ENCODE assay signal across 8 mouse cellular contexts in the genomic region with DNA sequence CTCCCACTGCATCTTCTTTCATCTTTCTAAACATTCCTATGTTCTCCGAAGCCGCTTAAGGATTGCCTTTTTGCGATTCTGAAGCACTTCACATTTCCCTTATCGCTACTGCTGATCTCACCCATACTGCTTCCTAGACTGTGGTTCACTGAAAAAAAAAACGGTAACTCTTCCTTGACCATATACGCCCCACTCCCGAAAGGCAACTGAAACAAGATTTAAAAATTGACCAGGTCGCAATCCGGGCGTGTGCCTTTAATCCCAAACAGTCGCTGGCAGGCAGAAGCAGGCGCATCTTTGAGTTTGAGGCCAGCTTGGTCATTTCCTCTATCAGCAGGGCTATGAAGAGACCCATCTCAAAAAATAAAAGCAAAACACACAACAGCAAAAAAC. TPM values are rescaled to one million over a fixed set of nuclear protein-coding genes. Genes with fewer than 3 reads are reported as not detected.
A peak's percentile ranks its signal among the peaks of the same experiment; 100 is the strongest.
DNase-seq lines count a peak whose midpoint lies in the region; ATAC-seq and TF ChIP-seq lines count a peak whose summit lies in the region.

No protein-coding gene starts in this region.

- no peak for TF ChIP-seq CTCF in cerebellum, adult 2 months (IDR thresholded peaks at IDR 0.05; ENCODE audit: borderline replicate concordance, insufficient read depth, low read depth, low read length)
- no peak for TF ChIP-seq CTCF in bone marrow, adult 2 months (IDR thresholded peaks at IDR 0.05; ENCODE audit: control insufficient read depth, insufficient read depth, low read length)
- TF ChIP-seq CTCF in forebrain, postnatal 0 days (IDR thresholded peaks at IDR 0.05; ENCODE audit: low read depth): no peak

- peaks cover 4% of the 10 kb centered on the region for H3K36me3 ChIP-seq in forebrain, postnatal 0 days (ENCODE audit: insufficient read depth)
- peaks cover 15% of the 10 kb centered on the region for H3K36me3 ChIP-seq in midbrain, embryonic 12.5 days
- peaks cover 12% of the 10 kb centered on the region; the same call in 1 of the 2 replicates for H3K36me3 ChIP-seq in stomach, embryonic 14.5 days (ENCODE audit: control insufficient read depth, insufficient read depth, low read length)

- peak overlapping the region; percentile 99 for H3K9ac ChIP-seq in forebrain, postnatal 0 days
- peak overlapping the region; percentile 67 for H3K9ac ChIP-seq in midbrain, embryonic 12.5 days (replicated peaks)
- H3K9ac ChIP-seq in stomach, embryonic 14.5 days (replicated peaks; ENCODE audit: low read depth, low read length): peak overlapping the region; percentile 31

- H3K27ac ChIP-seq in cerebellum, adult 2 months (ENCODE audit: insufficient read depth, low read length): peak overlapping the region; percentile 78
- peak overlapping the region; percentile 91 for H3K27ac ChIP-seq in bone marrow, adult 2 months (ENCODE audit: control insufficient read depth, insufficient read depth, low read depth, low read length, poor library complexity)
- peak overlapping the region; percentile 98 for H3K27ac ChIP-seq in forebrain, postnatal 0 days (ENCODE audit: low read depth, low read length)
- H3K27ac ChIP-seq in midbrain, embryonic 12.5 days (replicated peaks): peak overlapping the region; percentile 88
- peak overlapping the region; percentile 72 for H3K27ac ChIP-seq in stomach, embryonic 14.5 days (ENCODE audit: low read length)

- H3K9me3 ChIP-seq in forebrain, postnatal 0 days (ENCODE audit: low read length): no peaks in the 10 kb centered on the region
- no peaks in the 10 kb centered on the region for H3K9me3 ChIP-seq in midbrain, embryonic 12.5 days
- H3K9me3 ChIP-seq in stomach, embryonic 14.5 days (ENCODE audit: control insufficient read depth, low read depth, low read length): no peaks in the 10 kb centered on the region

- no peak for TF ChIP-seq POLR2A in cerebellum, adult 2 months (IDR thresholded peaks at IDR 0.05; ENCODE audit: borderline replicate concordance, insufficient read depth, low read length)
- no peak for TF ChIP-seq POLR2A in bone marrow, adult 2 months (IDR thresholded peaks at IDR 0.05; ENCODE audit: borderline replicate concordance, control insufficient read depth, low read depth, low read length)

- ATAC-seq in forebrain, postnatal 0 days: peak; percentile 3; the same call in 1 of the 2 replicates
- ATAC-seq in midbrain, embryonic 12.5 days (ENCODE audit: low FRiP score, low read depth): no peak
- ATAC-seq in stomach, embryonic 14.5 days (ENCODE audit: insufficient number of reproducible peaks, insufficient read depth, low FRiP score, low read depth): no peak

- peak overlapping the region; percentile 97 for H3K4me3 ChIP-seq in cerebellum, adult 2 months (replicated peaks; ENCODE audit: insufficient read depth, low read depth, low read length)
- H3K4me3 ChIP-seq in bone marrow, adult 2 months (replicated peaks; ENCODE audit: control insufficient read depth, low read depth, low read length): peak overlapping the region; percentile 95
- H3K4me3 ChIP-seq in forebrain, postnatal 0 days (ENCODE audit: low read depth, low read length): peak overlapping the region; percentile 100
- H3K4me3 ChIP-seq in midbrain, embryonic 12.5 days: peak overlapping the region; percentile 92
- peak overlapping the region; percentile 70 for H3K4me3 ChIP-seq in stomach, embryonic 14.5 days (ENCODE audit: low read depth, low read length)

- WGBS in cerebellum, adult 2 months: 5% methylated on average over 12 of the region's 12 CpGs
- WGBS in bone marrow, adult 2 months: under 1% methylated on average over 12 of the region's 12 CpGs
- WGBS in forebrain, postnatal 0 days: 3% methylated on average over 12 of the region's 12 CpGs
- WGBS in midbrain, embryonic 12.5 days: 6% methylated on average over 12 of the region's 12 CpGs
- 2% methylated on average over 12 of the region's 12 CpGs for WGBS in stomach, embryonic 14.5 days

- H3K4me2 ChIP-seq in forebrain, postnatal 0 days (ENCODE audit: low read depth): peak overlapping the region; percentile 66
- H3K4me2 ChIP-seq in midbrain, embryonic 12.5 days (replicated peaks): peak overlapping the region; percentile 69
- H3K4me2 ChIP-seq in stomach, embryonic 14.5 days (replicated peaks; ENCODE audit: low read depth, low read length): peak overlapping the region; percentile 45

- H3K27me3 ChIP-seq in cerebellum, adult 2 months (ENCODE audit: control insufficient read depth, insufficient read depth, low read length): no peaks in the 10 kb centered on the region
- no peaks in the 10 kb centered on the region for H3K27me3 ChIP-seq in forebrain, postnatal 0 days (ENCODE audit: insufficient read depth, low read length)
- H3K27me3 ChIP-seq in midbrain, embryonic 12.5 days: no peaks in the 10 kb centered on the region
- H3K27me3 ChIP-seq in stomach, embryonic 14.5 days (ENCODE audit: control insufficient read depth, insufficient read depth, low read length): no peaks in the 10 kb centered on the region

- DNase-seq in cerebellum, adult 2 months: peak in 1 of 2 experiments; percentile 56
- no peak for DNase-seq in cerebellum, adult 11 months
- peak; percentile 66 for DNase-seq in 3T3-L1 (ENCODE audit: low read depth, low spot score)
- DNase-seq in forebrain, postnatal 0 days: peak; percentile 60
- DNase-seq in kidney, postnatal 36 days: peak; percentile 35 to 44

- H3K4me1 ChIP-seq in cerebellum, adult 2 months (ENCODE audit: control insufficient read depth, insufficient read depth, low read length): no peaks in the 10 kb centered on the region; the same call in 1 of the 2 replicates
- H3K4me1 ChIP-seq in bone marrow, adult 2 months (ENCODE audit: control insufficient read depth, insufficient read depth, low read length): peaks cover 2% of the 10 kb centered on the region; the same call in 1 of the 2 replicates
- peaks cover 25% of the 10 kb centered on the region for H3K4me1 ChIP-seq in forebrain, postnatal 0 days (ENCODE audit: insufficient read depth)
- H3K4me1 ChIP-seq in midbrain, embryonic 12.5 days: peaks cover 25% of the 10 kb centered on the region
- H3K4me1 ChIP-seq in stomach, embryonic 14.5 days (ENCODE audit: control insufficient read depth, insufficient read depth, low read length): peaks cover 15% of the 10 kb centered on the region; the same call in 1 of the 2 replicates

RNA-seq across cellular contexts. Expression of a gene that starts 0.5 kb away (rescaled TPM):
- 142 and 149 TPM in 2 replicates for polyA plus RNA-seq in cerebellum, adult 2 months (2012; rRNA removed)
- polyA plus RNA-seq in bone marrow, adult 2 months (2011; ENCODE audit: insufficient read depth, insufficient read length, low replicate concordance, missing spikeins): 103 and 109 TPM in 2 replicates
- total RNA-seq in forebrain, postnatal 0 days (2014; rRNA removed): 250 and 264 TPM in 2 replicates
- 163 and 171 TPM in 2 replicates for polyA plus RNA-seq in forebrain, postnatal 0 days (2015; fragmentation: Nextera tagmentation; extraction: Ambion mirVana)
- polyA plus RNA-seq in midbrain, embryonic 12.5 days (2016; fragmentation: Nextera tagmentation; extraction: Ambion mirVana): 278 and 288 TPM in 2 replicates
- polyA plus RNA-seq in stomach, embryonic 14.5 days (2014; fragmentation: Nextera tagmentation; extraction: Ambion mirVana): 270 and 271 TPM in 2 replicates

RNA-seq across cellular contexts. Expression of a gene that starts 4.8 kb away (rescaled TPM):
- polyA plus RNA-seq in cerebellum, adult 2 months (2012; rRNA removed): 33.5 and 34.4 TPM in 2 replicates
- 27.9 and 42.0 TPM in 2 replicates for polyA plus RNA-seq in bone marrow, adult 2 months (2011; ENCODE audit: insufficient read depth, insufficient read length, low replicate concordance, missing spikeins)
- 41.8 and 43.2 TPM in 2 replicates for total RNA-seq in forebrain, postnatal 0 days (2014; rRNA removed)
- polyA plus RNA-seq in forebrain, postnatal 0 days (2015; fragmentation: Nextera tagmentation; extraction: Ambion mirVana): 30.8 and 47.6 TPM in 2 replicates
- polyA plus RNA-seq in midbrain, embryonic 12.5 days (2016; fragmentation: Nextera tagmentation; extraction: Ambion mirVana): 31.4 and 34.4 TPM in 2 replicates
- 22.2 and 23.0 TPM in 2 replicates for polyA plus RNA-seq in stomach, embryonic 14.5 days (2014; fragmentation: Nextera tagmentation; extraction: Ambion mirVana)

RNA-seq across cellular contexts. Expression of a gene that starts 45.8 kb away (rescaled TPM):
- 73.1 and 74.9 TPM in 2 replicates for polyA plus RNA-seq in cerebellum, adult 2 months (2012; rRNA removed)
- 59.0 and 71.3 TPM in 2 replicates for polyA plus RNA-seq in bone marrow, adult 2 months (2011; ENCODE audit: insufficient read depth, insufficient read length, low replicate concordance, missing spikeins)
- 30.2 and 33.4 TPM in 2 replicates for total RNA-seq in forebrain, postnatal 0 days (2014; rRNA removed)
- 280 and 310 TPM in 2 replicates for polyA plus RNA-seq in forebrain, postnatal 0 days (2015; fragmentation: Nextera tagmentation; extraction: Ambion mirVana)
- polyA plus RNA-seq in midbrain, embryonic 12.5 days (2016; fragmentation: Nextera tagmentation; extraction: Ambion mirVana): 347 and 348 TPM in 2 replicates
- 278 and 324 TPM in 2 replicates for polyA plus RNA-seq in stomach, embryonic 14.5 days (2014; fragmentation: Nextera tagmentation; extraction: Ambion mirVana)

Comparison
In these comparisons a context has a peak if more than half of its experiments do, and no peak if none do; other contexts are left out.
1. H3K9ac ChIP-seq: peak in every context shown above with its lines; median percentile 99 in forebrain, postnatal 0 days; 67 in midbrain, embryonic 12.5 days; 31 in stomach, embryonic 14.5 days.